Mouse (Mus musculus) brain, embryonic 14.5 days (tissue): ENCODE measurements around the gene Tdgf1.

Source experiments
- CTCF ChIP-seq: fragments of 200-500 bp; IDR thresholded peaks from 2 replicates; pipeline ENCODE4 v1.5.1; 2012; ENCODE audit warnings: inconsistent platforms, mild to moderate bottlenecking, moderate library complexity, borderline replicate concordance; ENCODE audit not compliant: insufficient read depth, insufficient read length; ENCODE audit errors: extremely low read depth
- POLR2A ChIP-seq: fragments of 200-500 bp; IDR thresholded peaks from 2 replicates; pipeline ENCODE4 v1.6.1; 2012; ENCODE audit warnings: mild to moderate bottlenecking, inconsistent platforms, borderline replicate concordance; ENCODE audit not compliant: poor library complexity, insufficient read depth, insufficient read length, severe bottlenecking; ENCODE audit errors: extremely low read depth

GRCm38 (mm10) chr9:110896595-110896994 is 49.4 kb downstream of the Tdgf1 start:
- TF ChIP-seq POLR2A, result no peak
- TF ChIP-seq CTCF, result no peak
